Mouse (Mus musculus): ENCODE measurements around the gene Lrmda. TPM values are rescaled to one million over a fixed set of nuclear protein-coding genes. Genes with fewer than 3 reads are reported as not detected.

Gene Lrmda
- total and polyA plus RNA-seq, 2 experiments from 2014 or later, result 0.38 to 0.82 TPM

GRCm38 (mm10) chr14:22198641-22199425, 179.3 kb downstream of the Lrmda start:
- no peak for DNase-seq (ENCODE audit: low spot score)
- H3K4me3 ChIP-seq (ENCODE audit: low read depth, low read length), result no peak overlapping the region
- no peak overlapping the region for H3K4me2 ChIP-seq (ENCODE audit: low read depth, low read length)
- no peaks in the 10 kb centered on the region for H3K27me3 ChIP-seq (ENCODE audit: control insufficient read depth, insufficient read depth, low read length)
- ATAC-seq (ENCODE audit: insufficient read depth, low read depth), result no peak
- peaks cover 3% of the 10 kb centered on the region; the same call in 1 of the 2 replicates for H3K4me1 ChIP-seq (ENCODE audit: control insufficient read depth, insufficient read depth)
- no peak for TF ChIP-seq CTCF (IDR thresholded peaks at IDR 0.05; ENCODE audit: low read depth)
- TF ChIP-seq EP300 (IDR thresholded peaks at IDR 0.05; ENCODE audit: low read depth), result no peak
- H3K36me3 ChIP-seq (replicated peaks; ENCODE audit: control insufficient read depth, insufficient read depth, low read length), result no peaks in the 10 kb centered on the region
- no peak overlapping the region for H3K9ac ChIP-seq (replicated peaks; ENCODE audit: low read depth, low read length)
- H3K9me3 ChIP-seq (replicated peaks; ENCODE audit: control insufficient read depth, low read length), result no peaks in the 10 kb centered on the region
- whole genome bisulfite sequencing, result 74% methylated on average over 12 of the region's 12 CpGs
- no peak overlapping the region for H3K27ac ChIP-seq (ENCODE audit: low read depth)

GRCm38 (mm10) chr14:22201667-22202066, 182.2 kb downstream of the Lrmda start:
- Histone ChIP-seq H3K27ac (ENCODE audit: low read depth) (no peak overlapping the region), H3K9me3 (replicated peaks; ENCODE audit: control insufficient read depth, low read length) (no peaks in the 10 kb centered on the region), H3K4me3 (ENCODE audit: low read depth, low read length) (no peak overlapping the region), H3K4me1 (ENCODE audit: control insufficient read depth, insufficient read depth) (peaks cover 12% of the 10 kb centered on the region; the same call in 1 of the 2 replicates), H3K9ac (replicated peaks; ENCODE audit: low read depth, low read length) (no peak overlapping the region), H3K4me2 (ENCODE audit: low read depth, low read length) (no peak overlapping the region), H3K36me3 (replicated peaks; ENCODE audit: control insufficient read depth, insufficient read depth, low read length) (no peaks in the 10 kb centered on the region), H3K27me3 (ENCODE audit: control insufficient read depth, insufficient read depth, low read length) (no peaks in the 10 kb centered on the region)
- WGBS, result 25% methylated on average over 2 of the region's 2 CpGs
- TF ChIP-seq CTCF (IDR thresholded peaks at IDR 0.05; ENCODE audit: low read depth), result no peak
- TF ChIP-seq EP300 (IDR thresholded peaks at IDR 0.05; ENCODE audit: low read depth), result no peak
- ATAC-seq (ENCODE audit: insufficient read depth, low read depth) (no peak), DNase-seq (ENCODE audit: low spot score) (no peak)

- no peaks in the 10 kb centered on the region for H3K36me3 ChIP-seq (replicated peaks; ENCODE audit: control insufficient read depth, insufficient read depth, low read length)
- ATAC-seq (ENCODE audit: insufficient read depth, low read depth) (no peak), DNase-seq (ENCODE audit: low spot score) (no peak)
- no peak overlapping the region for H3K4me3 ChIP-seq (ENCODE audit: low read depth, low read length)
- H3K9me3 ChIP-seq (replicated peaks; ENCODE audit: control insufficient read depth, low read length), result no peaks in the 10 kb centered on the region
- whole genome bisulfite sequencing, result 85% methylated on average over 1 of the region's 1 CpGs
- peaks cover 14% of the 10 kb centered on the region for H3K4me1 ChIP-seq (ENCODE audit: control insufficient read depth, insufficient read depth)
- 0 out of 2 replicates have a peak, but pooled peaks cover 7% of the 10 kb centered on the region for H3K27me3 ChIP-seq (ENCODE audit: control insufficient read depth, insufficient read depth, low read length)
- TF ChIP-seq EP300 (IDR thresholded peaks at IDR 0.05; ENCODE audit: low read depth) (no peak), CTCF (IDR thresholded peaks at IDR 0.05; ENCODE audit: low read depth) (no peak)
- H3K4me2 ChIP-seq (ENCODE audit: low read depth, low read length), result no peak overlapping the region
- H3K9ac ChIP-seq (replicated peaks; ENCODE audit: low read depth, low read length), result no peak overlapping the region
- no peak overlapping the region for H3K27ac ChIP-seq (ENCODE audit: low read depth)
These were observed 191.1 kb downstream of the Lrmda start for GRCm38 (mm10) chr14:22210601-22211000.

- H3K4me1 ChIP-seq (ENCODE audit: control insufficient read depth, insufficient read depth), result peaks cover 4% of the 10 kb centered on the region; the same call in 1 of the 2 replicates
- TF ChIP-seq CTCF (IDR thresholded peaks at IDR 0.05; ENCODE audit: low read depth) (no peak), EP300 (IDR thresholded peaks at IDR 0.05; ENCODE audit: low read depth) (no peak)
- no peak for DNase-seq (ENCODE audit: low spot score)
- no peak overlapping the region for H3K27ac ChIP-seq (ENCODE audit: low read depth)
- 78% methylated on average over 4 of the region's 4 CpGs for WGBS
- H3K27me3 ChIP-seq (ENCODE audit: control insufficient read depth, insufficient read depth, low read length), result no peaks in the 10 kb centered on the region
- no peak overlapping the region for H3K4me2 ChIP-seq (ENCODE audit: low read depth, low read length)
- H3K36me3 ChIP-seq (replicated peaks; ENCODE audit: control insufficient read depth, insufficient read depth, low read length), result no peaks in the 10 kb centered on the region
- H3K9me3 ChIP-seq (replicated peaks; ENCODE audit: control insufficient read depth, low read length), result no peaks in the 10 kb centered on the region
- no peak overlapping the region for H3K4me3 ChIP-seq (ENCODE audit: low read depth, low read length)
- H3K9ac ChIP-seq (replicated peaks; ENCODE audit: low read depth, low read length), result no peak overlapping the region
- no peak for ATAC-seq (ENCODE audit: insufficient read depth, low read depth)
These were observed 198.7 kb downstream of the Lrmda start for GRCm38 (mm10) chr14:22218183-22218582.

- Histone ChIP-seq H3K9me3 (replicated peaks; ENCODE audit: control insufficient read depth, low read length) (no peaks in the 10 kb centered on the region), H3K9ac (replicated peaks; ENCODE audit: low read depth, low read length) (no peak overlapping the region), H3K27me3 (ENCODE audit: control insufficient read depth, insufficient read depth, low read length) (no peaks in the 10 kb centered on the region), H3K36me3 (replicated peaks; ENCODE audit: control insufficient read depth, insufficient read depth, low read length) (no peaks in the 10 kb centered on the region), H3K4me2 (ENCODE audit: low read depth, low read length) (no peak overlapping the region), H3K4me1 (ENCODE audit: control insufficient read depth, insufficient read depth) (no peaks in the 10 kb centered on the region), H3K27ac (ENCODE audit: low read depth) (no peak overlapping the region), H3K4me3 (ENCODE audit: low read depth, low read length) (no peak overlapping the region)
- 82% methylated on average over 1 of the region's 1 CpGs for WGBS
- TF ChIP-seq EP300 (IDR thresholded peaks at IDR 0.05; ENCODE audit: low read depth), result no peak
- no peak for TF ChIP-seq CTCF (IDR thresholded peaks at IDR 0.05; ENCODE audit: low read depth)
- DNase-seq (ENCODE audit: low spot score), result no peak
- no peak for ATAC-seq (ENCODE audit: insufficient read depth, low read depth)
These were observed 202.5 kb downstream of the Lrmda start for GRCm38 (mm10) chr14:22222038-22222437.

All from heart, postnatal 0 days (tissue).